In genomic region chr10:43825696-43826095, GRCm38 (mm10) we compare ENCODE assay signal across 24 mouse cellular contexts.
DNase-seq lines count a peak whose midpoint lies in the region; ATAC-seq and TF ChIP-seq lines count a peak whose summit lies in the region.
"Had no signal": no experiment of that assay in that cellular context is flagged by ENCODE, and none has a peak within 500 bp of the region (broad histone marks: within the 10 kb centered on the region; RNA-seq: fewer than 3 reads in every experiment).

No protein-coding gene starts in this region.

- 82% methylated on average over 6 of the region's 6 CpGs for WGBS in spleen, adult 2 months

- no peak for TF ChIP-seq CTCF in spleen, adult 2 months (IDR thresholded peaks at IDR 0.05; ENCODE audit: extremely low read depth, insufficient read depth, insufficient read length, insufficient replicate concordance)

- peaks cover 22% of the 10 kb centered on the region for H3K4me1 ChIP-seq in spleen, adult 2 months (ENCODE audit: control insufficient read depth, insufficient read depth, insufficient read length)
- H3K4me1 ChIP-seq: embryonic facial prominence, embryonic 15.5 days had no signal

- intact Hi-C loops in heart, postnatal 36 days (cut with DNase I), result no loop called here

- no peak for DNase-seq in spleen, adult 2 months (ENCODE audit: low read depth in 1 of 2, low spot score in 2 of 2)
- no peak for DNase-seq in spleen, adult 18-20 months
- peak; percentile 97 for DNase-seq in A20 (ENCODE audit: low read depth, low spot score)
- DNase-seq in R1 (ENCODE audit: low read depth, low spot score), result peak; percentile 47
- DNase-seq in heart, postnatal 36 days, result no peak
- DNase-seq: adrenal gland, adult 8-10 months; adrenal gland, postnatal 14 days; adrenal gland, postnatal 36 days; cerebellum, adult 11-12 months; cerebellum, adult 2 months; cerebellum, adult 9-10 months; cerebellum, postnatal 14 days; cerebellum, postnatal 36 days; embryo, embryonic 11 days had no signal

- H3K27me3 ChIP-seq in spleen, adult 2 months (ENCODE audit: control insufficient read depth, insufficient read depth, low read length), result no peaks in the 10 kb centered on the region
- H3K27me3 ChIP-seq: embryonic facial prominence, embryonic 13.5 days; embryonic facial prominence, embryonic 15.5 days; forebrain, embryonic 12.5 days; Patski had no signal

- no peak for TF ChIP-seq POLR2A in spleen, adult 2 months (IDR thresholded peaks at IDR 0.05; ENCODE audit: low read depth, low read length)

- no peaks in the 10 kb centered on the region for H3K36me3 ChIP-seq in spleen, adult 2 months (ENCODE audit: control insufficient read depth, insufficient read depth, low read length)
- H3K36me3 ChIP-seq: embryonic facial prominence, embryonic 13.5 days; embryonic facial prominence, embryonic 15.5 days; forebrain, embryonic 10.5 days; forebrain, embryonic 12.5 days; G1E had no signal

- H3K4me3 ChIP-seq in spleen, adult 2 months (ENCODE audit: extremely low read depth, insufficient read depth, insufficient read length), result no peak overlapping the region
- H3K4me3 ChIP-seq: embryonic facial prominence, embryonic 13.5 days; embryonic facial prominence, embryonic 15.5 days; erythroblast, embryonic 14.5 days; forebrain, embryonic 10.5 days; forebrain, embryonic 12.5 days had no signal

- ATAC-seq in activated CD4-positive, CD25-positive, alpha-beta regulatory T cell, adult 4 months, result no peak
- ATAC-seq: forebrain, embryonic 14.5 days; forebrain, embryonic 16.5 days; Patski had no signal

- peak overlapping the region; percentile 91; the same call in 1 of the 2 replicates for H3K27ac ChIP-seq in spleen, adult 2 months (ENCODE audit: insufficient read depth, low read length)
- H3K27ac ChIP-seq: embryonic facial prominence, embryonic 13.5 days; embryonic facial prominence, embryonic 15.5 days; forebrain, embryonic 10.5 days; forebrain, embryonic 12.5 days had no signal

Comparison
In these comparisons a context has a peak if more than half of its experiments do, and no peak if none do; other contexts are left out.
1. DNase-seq: peak in A20 (single experiment) and R1 (single experiment); none in spleen, adult 2 months (0 of 2), spleen, adult 18-20 months (0 of 2) and heart, postnatal 36 days (0 of 2).